Comparison of ENCODE assay signal across 2 mouse cellular contexts in the genomic region with DNA sequence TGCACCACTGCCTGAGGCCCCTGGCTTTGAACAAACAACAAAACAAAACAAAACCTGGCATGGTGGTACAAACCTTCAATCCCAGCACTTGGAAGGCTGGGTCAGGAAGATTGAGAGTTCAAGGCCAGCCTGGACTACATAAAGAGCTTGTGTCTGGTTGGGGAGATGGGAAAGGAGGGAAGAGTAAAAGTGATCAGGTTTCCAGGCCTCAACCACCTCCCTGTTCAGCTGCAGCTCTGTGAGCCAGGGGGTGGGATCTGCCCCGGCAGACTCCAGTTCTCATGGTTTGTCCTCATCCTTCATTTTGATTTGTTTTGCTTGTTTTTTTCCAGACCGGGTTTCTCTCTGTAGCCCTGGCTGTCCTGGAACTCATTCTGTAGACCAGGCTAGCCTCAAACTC.
TF ChIP-seq lines count a peak whose summit lies in the region.

No protein-coding gene starts in this region.

TF ChIP-seq in CH12.LX, 34 proteins besides CTCF, POLR2A, EP300 and RAD21:
- TF ChIP-seq RCOR1 (conservative IDR thresholded peaks at IDR 0.05; ENCODE audit: low read depth, low read length) (no peak), HCFC1 (IDR thresholded peaks at IDR 0.05; ENCODE audit: low read depth, low read length) (no peak)

TF ChIP-seq in ES-E14, 5 proteins besides CTCF, POLR2A, EP300 and RAD21:
- TF ChIP-seq ZC3H11A (IDR thresholded peaks at IDR 0.05; ENCODE audit: borderline replicate concordance, low read depth, low read length) (no peak), ZNF384 (IDR thresholded peaks at IDR 0.05; ENCODE audit: low read depth, low read length) (no peak), MAFK (IDR thresholded peaks at IDR 0.05; ENCODE audit: insufficient read depth, low read depth, low read length) (no peak), CHD2 (IDR thresholded peaks at IDR 0.05; ENCODE audit: low read depth, low read length) (no peak), HCFC1 (IDR thresholded peaks at IDR 0.05; ENCODE audit: borderline replicate concordance, insufficient read depth, low read length) (no peak)
